Mouse (Mus musculus): ENCODE measurements around the gene Mall. TPM values are rescaled to one million over a fixed set of nuclear protein-coding genes. Genes with fewer than 3 reads are reported as not detected.

Mall gene
- total RNA-seq (2015; ENCODE audit: low replicate concordance) (not detected in 2 replicates), total RNA-seq (2017; ENCODE audit: low replicate concordance) (not detected in 2 replicates)

GRCm38 (mm10) chr2:127729671-127730070, at the start of gene Mall:
TSS of gene Mall (minus strand) at chr2:127729932.
- no peak for ATAC-seq (replicated peaks; ENCODE audit: low FRiP score, poor library complexity, severe bottlenecking)

- no peak for ATAC-seq (replicated peaks; ENCODE audit: low FRiP score, poor library complexity, severe bottlenecking)
Measured at GRCm38 (mm10) chr2:127778451-127778850, 48.7 kb upstream of the Mall start.

GRCm38 (mm10) chr2:127775013-127775412, 45.3 kb upstream of the Mall start:
- no peak for ATAC-seq (replicated peaks; ENCODE audit: low FRiP score, poor library complexity, severe bottlenecking)

- ATAC-seq (replicated peaks; ENCODE audit: low FRiP score, poor library complexity, severe bottlenecking): no peak
Measured at GRCm38 (mm10) chr2:127774578-127774941, 44.8 kb upstream of the Mall start.

- no peak for ATAC-seq (replicated peaks; ENCODE audit: low FRiP score, poor library complexity, severe bottlenecking)
Measured at GRCm38 (mm10) chr2:127773938-127774577, 44.3 kb upstream of the Mall start.

GRCm38 (mm10) chr2:127761587-127761986, 31.9 kb upstream of the Mall start:
- ATAC-seq (replicated peaks; ENCODE audit: low FRiP score, poor library complexity, severe bottlenecking): no peak

- ATAC-seq (replicated peaks; ENCODE audit: low FRiP score, poor library complexity, severe bottlenecking): no peak
Measured at GRCm38 (mm10) chr2:127760429-127761000, 30.8 kb upstream of the Mall start.

GRCm38 (mm10) chr2:127760014-127760413, 30.3 kb upstream of the Mall start:
- ATAC-seq (replicated peaks; ENCODE audit: low FRiP score, poor library complexity, severe bottlenecking): no peak

- ATAC-seq (replicated peaks; ENCODE audit: low FRiP score, poor library complexity, severe bottlenecking): no peak
Measured at GRCm38 (mm10) chr2:127759157-127759880, 29.6 kb upstream of the Mall start.

- no peak for ATAC-seq (replicated peaks; ENCODE audit: low FRiP score, poor library complexity, severe bottlenecking)
Measured at GRCm38 (mm10) chr2:127757171-127757570, 27.4 kb upstream of the Mall start.

- ATAC-seq (replicated peaks; ENCODE audit: low FRiP score, poor library complexity, severe bottlenecking): no peak
Measured at GRCm38 (mm10) chr2:127754113-127754512, 24.4 kb upstream of the Mall start.

- no peak for ATAC-seq (replicated peaks; ENCODE audit: low FRiP score, poor library complexity, severe bottlenecking)
Measured at GRCm38 (mm10) chr2:127751849-127752610, 22.3 kb upstream of the Mall start.

GRCm38 (mm10) chr2:127749376-127749775, 19.6 kb upstream of the Mall start:
- ATAC-seq (replicated peaks; ENCODE audit: low FRiP score, poor library complexity, severe bottlenecking): no peak

- ATAC-seq (replicated peaks; ENCODE audit: low FRiP score, poor library complexity, severe bottlenecking): no peak
Measured at GRCm38 (mm10) chr2:127748316-127748715, 18.6 kb upstream of the Mall start.

- ATAC-seq (replicated peaks; ENCODE audit: low FRiP score, poor library complexity, severe bottlenecking): no peak
Measured at GRCm38 (mm10) chr2:127742637-127743036, 12.9 kb upstream of the Mall start.

GRCm38 (mm10) chr2:127740756-127741519, 11.2 kb upstream of the Mall start:
- ATAC-seq (replicated peaks; ENCODE audit: low FRiP score, poor library complexity, severe bottlenecking): no peak

- no peak for ATAC-seq (replicated peaks; ENCODE audit: low FRiP score, poor library complexity, severe bottlenecking)
Measured at GRCm38 (mm10) chr2:127737885-127738284, 8.2 kb upstream of the Mall start.

GRCm38 (mm10) chr2:127736631-127737209, 7.0 kb upstream of the Mall start:
- ATAC-seq (replicated peaks; ENCODE audit: low FRiP score, poor library complexity, severe bottlenecking): no peak

- no peak for ATAC-seq (replicated peaks; ENCODE audit: low FRiP score, poor library complexity, severe bottlenecking)
Measured at GRCm38 (mm10) chr2:127735512-127736145, 5.9 kb upstream of the Mall start.

All from erythroblast, adult 5-6 weeks (primary cell).